Mouse (Mus musculus) retina, adult 2 months (tissue): Measurements from ENCODE around the gene Tnk2.
"Not testable (repeated sequence)": the region's sequence is repeated elsewhere in the genome, so short reads cannot be mapped to it uniquely, and the experiment has no call there.

Experiments
- DNase-seq: peaks from one replicate; pipeline ENCODE4 v3.0.0-alpha.2; 2012; ENCODE audit warnings: low read depth, low spot score

Tnk2 gene

DNA sequence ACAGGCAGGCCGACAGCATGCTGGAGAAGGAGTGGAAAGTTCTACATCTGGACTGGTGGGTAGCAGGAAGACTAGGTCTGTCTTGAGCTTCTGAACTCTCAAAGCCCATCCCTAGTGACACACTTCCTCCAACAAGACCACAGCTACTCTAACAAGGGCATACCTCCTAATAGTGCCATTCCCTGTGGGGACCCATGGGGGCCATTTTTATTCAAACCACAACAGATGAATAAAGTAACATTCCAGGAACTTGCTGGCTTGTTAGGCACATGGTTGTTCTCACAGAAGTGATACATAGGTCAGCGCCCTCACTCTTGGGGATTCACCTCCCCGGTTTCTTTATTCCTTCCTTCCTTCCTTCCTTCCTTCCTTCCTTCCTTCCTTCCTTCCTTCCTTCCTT lies 7.3 kb upstream of the Tnk2 start:
- no peak for DNase-seq

DNA sequence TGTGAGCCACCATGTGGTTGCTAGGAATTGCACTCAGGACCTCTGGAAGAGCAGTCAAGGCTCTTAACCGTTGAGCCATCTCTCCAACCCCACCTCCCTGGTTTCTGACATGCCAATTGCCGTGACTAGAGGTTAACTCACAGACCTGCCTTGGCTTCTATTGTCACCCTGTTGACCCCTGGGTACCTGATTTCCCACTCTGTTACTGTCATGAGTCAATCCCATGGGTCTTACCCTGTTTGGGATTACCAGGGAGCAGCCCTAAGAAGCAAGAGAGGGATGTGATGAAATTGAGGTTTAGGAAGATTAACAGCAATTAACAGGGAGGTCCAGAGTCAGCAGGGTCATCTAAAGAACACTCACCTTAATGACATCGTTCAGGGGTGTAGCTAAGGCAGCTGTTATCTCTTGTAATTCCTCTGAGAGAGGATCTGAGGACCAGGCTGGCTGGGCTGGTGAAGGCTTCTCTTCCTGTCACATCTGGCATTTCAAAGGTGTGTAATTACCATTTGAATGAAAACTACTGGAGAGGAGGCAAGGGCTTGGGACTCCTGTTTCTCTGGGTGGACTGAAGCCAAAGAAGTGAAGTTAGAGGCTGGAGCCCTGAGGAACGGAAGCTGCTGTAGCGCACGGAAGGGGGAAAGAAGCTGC lies 6.7 kb upstream of the Tnk2 start:
- no peak for DNase-seq

DNA sequence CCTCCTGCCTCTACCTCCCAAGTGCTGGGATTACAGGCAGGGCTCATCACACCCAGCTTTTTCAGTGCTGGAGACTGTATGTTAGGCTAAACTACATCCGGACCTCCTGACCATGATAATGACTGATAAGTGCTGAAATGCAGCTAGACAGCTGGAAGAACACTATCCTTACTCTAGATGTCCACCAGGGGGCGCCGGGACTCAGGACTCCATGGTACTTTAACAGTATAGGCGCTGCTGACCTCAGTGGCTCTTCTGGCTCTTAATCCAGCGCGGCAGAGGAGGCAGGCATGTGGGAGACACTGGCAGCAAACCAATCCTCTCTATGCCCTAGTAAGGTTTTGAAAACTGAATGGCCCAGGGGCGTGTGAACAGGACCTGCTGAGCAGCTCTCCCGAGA lies 5.2 kb upstream of the Tnk2 start:
- peak; percentile 61 for DNase-seq

DNA sequence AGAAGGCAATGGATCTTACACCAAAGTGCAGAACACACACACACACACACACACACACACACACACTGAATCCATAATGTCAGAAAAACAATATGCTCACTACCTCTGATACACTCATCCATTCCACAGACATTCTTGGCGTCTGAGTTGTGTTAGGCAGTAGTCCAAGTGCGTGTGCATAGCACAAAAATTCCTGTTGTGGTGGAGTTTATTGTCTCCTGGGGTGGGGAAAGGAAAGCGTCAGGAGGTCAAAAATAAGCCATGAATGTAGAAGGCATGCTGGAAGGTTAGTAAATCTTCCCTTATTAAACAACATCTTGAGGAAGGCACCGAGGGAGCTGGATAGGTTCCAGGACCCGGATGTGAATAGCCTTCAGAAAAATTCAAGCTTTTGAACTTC lies 3.6 kb upstream of the Tnk2 start:
- no peak for DNase-seq

DNA sequence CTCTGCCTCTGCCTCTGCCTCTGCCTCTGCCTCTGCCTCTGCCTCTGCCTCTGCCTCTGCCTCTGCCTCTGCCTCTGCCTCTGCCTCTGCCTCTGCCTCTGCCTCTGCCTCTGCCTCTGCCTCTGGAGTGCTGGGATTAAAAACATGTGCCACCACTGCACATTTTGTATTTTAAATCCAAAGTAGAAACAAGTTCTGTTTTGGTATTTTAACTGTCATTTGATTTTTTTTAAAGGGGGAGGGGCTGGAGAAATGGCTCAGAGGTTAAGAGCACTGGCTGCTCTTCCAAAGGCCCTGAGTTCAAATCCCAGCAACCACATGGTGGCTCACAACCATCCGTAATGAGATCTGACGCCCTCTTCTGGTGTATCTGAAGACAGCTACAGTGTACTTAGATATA lies 3.0 kb upstream of the Tnk2 start:
- DNase-seq, result not testable (repeated sequence)

DNA sequence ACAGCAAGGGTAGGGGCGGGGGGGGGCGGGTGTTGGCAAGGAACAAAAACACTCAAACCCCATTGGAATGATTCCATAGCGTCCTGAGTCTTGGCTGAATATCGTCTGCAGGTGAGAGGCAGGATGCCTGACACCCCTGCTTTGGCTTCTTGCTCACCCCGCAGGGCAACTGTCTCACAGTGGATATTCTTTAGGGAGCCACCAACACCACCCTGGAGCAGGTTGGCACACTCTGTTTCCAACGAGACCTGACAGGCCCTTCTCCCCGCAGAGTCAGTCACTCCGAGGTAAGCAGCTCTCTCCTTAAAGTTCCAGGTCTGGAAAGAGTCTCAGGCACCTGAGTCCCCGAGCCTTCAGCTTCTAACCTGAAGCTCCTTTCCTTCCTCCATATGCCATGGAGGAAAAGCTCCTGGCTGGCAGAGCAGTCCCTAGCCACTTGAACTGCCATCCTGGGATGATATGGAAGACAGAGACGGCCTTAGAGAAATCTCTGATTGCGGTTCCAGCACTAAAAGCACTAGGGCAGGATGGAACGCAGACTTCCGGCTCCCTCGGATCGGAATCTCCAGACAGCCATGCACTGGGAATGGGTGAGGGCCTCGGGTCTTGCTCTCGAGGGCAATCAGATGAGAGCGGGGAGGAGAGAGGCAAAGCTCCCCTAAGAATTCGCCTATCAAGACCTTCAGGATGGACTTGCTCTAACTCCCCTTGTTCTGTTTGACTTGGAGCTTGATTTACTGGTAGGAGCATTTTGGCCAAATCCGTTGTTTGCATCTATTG lies 2.0 kb upstream of the Tnk2 start:
- DNase-seq, result no peak

DNA sequence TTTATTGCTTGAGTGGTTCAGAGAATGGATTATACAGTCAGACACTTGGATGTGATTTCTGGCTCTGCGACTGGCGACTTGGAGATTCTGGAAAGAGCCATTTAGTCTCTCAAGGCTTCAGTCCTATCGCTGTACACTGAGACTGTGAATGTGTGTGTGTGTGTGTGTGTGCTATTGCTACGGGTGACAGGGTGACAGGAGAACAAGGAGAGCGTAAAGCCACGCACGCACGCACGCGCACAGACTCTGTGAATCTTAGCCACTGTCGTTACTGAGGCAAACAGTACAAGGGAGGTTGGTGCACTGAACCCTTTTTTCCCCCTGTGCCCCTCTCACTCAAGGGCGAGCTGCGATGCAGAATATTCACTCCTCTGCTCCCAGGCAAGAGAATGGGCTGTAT lies 1.4 kb upstream of the Tnk2 start:
- DNase-seq, result no peak

DNA sequence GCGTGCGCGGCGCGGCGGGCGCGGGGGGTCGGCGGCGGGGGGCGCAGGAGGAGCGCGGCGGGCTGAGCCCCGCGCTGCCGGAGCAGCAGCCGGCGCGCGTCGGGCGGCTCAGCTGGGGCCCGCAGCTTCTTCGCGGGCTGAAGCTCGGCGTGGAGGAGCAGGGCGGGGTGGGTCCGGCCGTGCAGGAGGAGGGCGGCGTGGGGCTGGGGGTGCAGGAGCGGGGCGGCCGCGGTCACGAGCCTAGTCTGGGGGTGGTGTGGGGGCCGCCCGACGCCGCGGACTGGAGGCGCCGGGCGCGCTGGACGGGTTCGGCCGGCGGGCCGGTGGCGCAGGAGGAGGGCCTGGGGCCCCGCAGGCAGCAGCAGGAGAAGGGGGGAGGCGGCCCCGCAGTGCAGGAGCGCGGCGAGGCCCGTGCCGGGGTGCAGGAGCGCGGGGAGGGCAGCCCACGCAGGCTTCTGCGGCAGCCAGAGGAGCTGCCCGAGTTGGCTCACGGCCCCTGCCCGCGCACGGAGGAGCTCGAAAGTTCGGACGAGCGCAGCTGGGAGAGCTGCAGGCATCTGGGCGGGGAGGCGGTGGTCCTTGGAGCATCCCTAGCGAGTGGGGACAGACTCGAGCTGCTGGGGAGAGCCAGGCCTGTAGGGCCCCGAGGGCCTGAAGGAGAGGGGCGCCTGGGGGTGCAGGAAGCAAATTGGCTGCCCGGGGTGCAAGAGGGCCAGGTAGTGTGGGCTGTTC lies 561 bp downstream of the Tnk2 start:
- DNase-seq, result no peak

DNA sequence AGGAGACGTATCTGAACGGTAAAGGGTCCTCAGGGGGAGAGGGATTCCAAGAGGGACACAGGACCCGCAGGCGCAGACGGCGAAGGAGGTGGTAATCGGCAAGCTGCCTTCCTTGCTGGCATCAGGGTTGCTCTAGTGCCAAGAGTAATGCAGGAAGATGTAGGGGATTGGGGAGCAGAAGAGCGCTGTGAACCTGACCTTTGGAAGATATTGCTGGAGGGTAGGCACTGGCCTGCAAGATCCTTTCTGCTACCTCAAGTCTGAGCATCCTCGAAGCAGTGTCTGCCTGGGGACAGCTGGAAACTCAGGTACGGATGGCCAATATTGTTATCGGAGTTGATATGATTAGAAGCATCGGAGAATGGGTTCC lies 1.1 kb downstream of the Tnk2 start:
- no peak for DNase-seq

DNA sequence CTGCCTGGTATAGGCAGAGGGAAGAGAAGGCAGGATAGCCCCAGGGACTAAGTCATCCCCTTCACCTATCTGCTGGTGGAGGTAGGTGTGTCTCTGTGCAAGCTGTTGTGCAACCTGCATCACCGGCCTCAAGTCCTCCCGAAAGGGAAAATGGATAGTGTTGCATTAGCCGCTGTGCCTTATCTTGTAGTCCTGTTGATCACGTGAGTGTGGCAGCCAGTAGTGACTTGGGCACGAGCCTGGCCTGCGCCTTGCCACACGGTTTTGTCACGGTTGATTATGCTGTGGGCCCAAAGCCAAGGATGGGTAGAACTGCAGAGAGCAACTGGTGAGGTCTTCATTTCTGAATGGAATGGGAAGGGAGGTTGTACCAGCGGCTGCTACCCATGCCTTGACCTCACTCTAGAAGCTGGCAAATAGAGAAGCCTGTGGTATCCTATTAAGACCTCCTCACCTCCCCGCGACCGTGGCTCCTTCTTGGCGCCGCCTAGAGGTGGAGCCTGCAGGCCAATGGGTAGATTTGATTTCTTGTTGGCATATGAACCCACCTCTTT lies 1.8 kb downstream of the Tnk2 start:
- no peak for DNase-seq

DNA sequence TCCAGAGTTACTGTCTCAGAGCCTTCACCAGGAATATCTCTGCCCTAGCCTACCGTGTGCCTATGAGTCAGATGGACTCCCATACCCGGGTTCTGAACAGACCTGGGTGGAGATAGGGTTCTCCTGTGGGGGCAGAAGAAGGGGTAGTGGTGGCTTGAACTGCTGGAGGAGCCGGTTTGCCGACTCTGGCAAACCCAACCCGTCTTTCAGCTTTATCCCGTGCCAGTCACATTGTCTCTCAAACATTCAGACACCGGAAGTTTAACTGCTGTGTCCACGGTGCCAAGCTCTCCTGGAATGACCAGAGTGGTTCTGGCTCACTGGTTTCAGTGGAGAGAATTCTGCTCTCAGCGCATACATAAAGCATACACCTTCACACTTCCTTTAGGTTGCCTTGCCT lies 2.3 kb downstream of the Tnk2 start:
- no peak for DNase-seq

DNA sequence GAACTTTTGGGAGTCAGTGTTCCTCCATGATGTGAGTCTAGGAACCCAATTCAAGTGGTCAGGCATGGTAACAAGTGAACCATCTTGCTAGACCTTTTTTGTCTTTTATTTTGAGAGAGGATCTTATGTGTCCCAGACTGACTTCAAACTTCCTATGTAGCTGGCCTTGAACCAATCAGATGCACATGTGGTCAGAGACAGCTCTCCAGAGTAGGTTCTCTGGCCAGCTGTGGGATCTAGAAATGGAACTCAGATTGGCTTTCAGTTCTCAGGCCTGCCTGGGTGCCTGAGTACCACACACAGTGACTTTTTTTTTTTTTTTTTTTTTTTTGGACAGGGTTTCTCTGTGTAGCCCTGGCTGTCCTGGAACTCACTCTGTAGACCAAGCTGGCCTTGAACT lies 4.0 kb downstream of the Tnk2 start:
- no peak for DNase-seq

DNA sequence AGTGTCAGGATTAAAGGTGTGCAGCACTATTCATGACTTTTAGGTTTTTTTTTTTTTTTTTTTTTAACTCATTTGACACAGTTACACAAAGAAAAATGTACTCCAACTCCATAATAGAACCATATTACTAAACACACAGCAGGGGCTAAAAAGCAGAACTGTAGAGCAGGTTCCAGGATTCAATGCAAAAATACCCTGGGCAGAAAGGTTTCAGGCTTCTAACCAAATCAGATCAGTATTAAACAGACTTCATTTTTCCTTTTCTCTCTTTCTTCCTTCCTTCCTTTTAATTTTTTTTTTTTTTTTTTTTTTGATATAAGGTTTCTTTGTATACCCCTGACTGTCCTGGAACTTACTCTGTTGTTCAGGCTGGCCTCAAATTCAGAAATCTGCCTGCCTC lies 6.8 kb downstream of the Tnk2 start:
- DNase-seq, result no peak

DNA sequence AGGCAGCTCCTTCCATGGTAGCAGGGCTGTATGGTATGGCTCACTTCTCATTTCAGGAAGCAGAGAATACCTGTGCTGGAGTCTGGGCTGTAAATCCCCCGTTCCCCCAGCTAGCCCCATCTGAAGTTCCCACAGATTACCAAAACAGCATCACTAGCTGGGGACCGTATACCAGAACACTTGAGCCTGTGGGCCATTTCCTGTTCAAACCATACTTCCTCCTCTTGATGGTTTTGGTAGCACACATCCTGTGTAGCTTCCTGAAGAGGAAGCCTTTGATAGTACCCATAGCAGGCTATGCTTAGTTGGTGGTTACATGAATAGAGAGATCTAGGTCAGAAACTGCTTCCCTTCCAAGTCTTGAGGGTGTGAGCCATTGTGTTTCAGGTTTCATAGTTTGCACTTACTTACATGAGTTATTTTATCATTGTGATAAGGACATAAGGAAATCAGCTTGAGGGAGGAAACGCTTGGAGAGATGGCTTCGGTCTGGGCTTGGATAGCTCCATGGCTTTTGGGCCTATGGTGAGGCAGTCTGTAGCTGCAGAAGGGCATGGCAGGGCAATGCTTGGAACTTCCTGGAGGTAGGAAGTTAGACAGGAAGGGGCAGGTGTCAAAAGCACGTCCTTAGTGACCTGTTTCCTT lies 7.4 kb downstream of the Tnk2 start:
- no peak for DNase-seq

DNA sequence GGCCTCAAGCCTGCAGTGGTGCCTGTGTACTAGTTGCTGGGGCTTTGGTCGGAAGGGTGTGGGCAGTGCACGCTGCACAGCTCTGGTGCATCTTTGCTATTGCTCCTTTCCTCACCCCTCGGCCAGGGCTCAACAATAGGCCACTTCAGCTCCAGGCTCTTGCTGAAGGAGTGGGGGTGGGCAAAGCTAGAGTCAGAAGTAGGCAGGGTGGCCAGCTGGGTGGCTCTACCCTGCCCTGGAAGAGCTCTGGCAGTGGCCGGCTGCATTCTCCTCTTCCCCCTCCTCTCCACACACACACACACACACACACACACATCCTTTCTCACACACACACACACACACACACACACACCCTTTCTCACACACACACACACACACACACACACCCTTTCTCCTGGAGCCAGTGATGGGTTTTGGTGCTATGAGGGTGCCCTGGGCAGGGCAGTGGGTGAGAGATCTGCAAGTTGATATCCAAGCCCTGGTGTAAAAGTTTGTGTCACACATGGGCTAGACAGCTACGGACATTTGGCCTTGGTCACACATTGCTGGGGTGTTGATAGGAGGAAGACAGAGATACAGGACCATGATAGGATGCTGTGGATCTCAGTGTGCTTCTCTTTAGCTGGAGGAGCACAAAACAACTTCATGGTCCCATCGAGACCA lies 10.5 kb downstream of the Tnk2 start:
- DNase-seq, result no peak

DNA sequence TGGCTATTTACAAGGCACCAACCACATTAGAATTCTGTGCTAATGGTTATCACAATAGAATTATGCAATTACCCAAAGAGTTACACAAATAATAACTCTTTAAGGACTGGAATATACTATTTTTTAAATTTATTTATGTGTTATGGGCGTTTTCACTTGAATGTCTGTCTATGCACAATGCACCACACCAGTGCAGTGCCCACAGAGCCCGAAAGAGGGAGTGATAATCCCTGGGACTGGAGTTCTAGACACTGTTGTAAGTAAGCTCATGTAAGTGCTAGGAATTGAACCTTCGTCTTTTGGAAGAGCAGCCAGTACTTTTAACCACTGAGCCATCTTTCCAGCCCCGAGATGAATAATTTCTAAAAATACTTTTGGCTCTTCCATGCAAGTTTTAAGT lies 11.9 kb downstream of the Tnk2 start:
- DNase-seq, result no peak

DNA sequence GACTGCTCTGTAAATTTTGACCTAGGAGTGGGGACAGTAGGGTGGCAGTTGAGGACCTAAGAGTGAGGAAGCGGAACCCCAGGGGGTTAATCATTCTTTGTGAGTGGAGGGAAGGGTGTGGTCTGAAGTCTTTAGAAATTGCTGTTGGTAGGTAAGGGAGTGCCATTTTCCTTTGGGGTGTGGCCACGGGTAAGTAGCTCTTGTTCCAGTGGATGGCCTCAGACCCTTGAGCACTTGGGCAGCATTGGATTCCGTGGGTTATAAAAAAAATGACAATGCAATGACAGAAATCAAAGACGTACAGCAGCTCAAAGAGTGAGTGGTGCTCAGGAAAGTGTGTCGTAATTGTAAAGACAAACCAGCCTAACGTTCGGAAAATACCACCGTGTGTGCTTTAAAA lies 12.6 kb downstream of the Tnk2 start:
- DNase-seq, result no peak

DNA sequence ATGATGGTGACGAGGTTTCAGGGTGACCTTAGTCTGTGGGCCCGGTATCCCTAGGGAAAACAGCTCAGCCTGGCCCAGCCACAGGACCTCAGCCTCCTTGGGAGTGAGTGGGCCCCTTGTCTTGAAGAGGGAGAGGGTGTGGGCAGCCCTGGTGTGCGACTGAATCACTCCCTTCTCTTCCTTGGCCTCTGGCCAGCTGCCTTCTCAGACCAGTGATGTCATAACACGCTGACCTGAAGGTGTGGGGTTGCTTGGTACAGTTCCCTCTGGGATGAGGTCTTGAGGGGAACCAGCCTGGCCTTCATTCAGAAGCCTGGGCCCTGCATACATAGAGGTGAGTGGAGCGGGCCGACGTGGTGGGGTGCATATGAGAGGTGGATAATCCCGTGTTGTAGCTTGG lies 13.1 kb downstream of the Tnk2 start:
- DNase-seq, result no peak

DNA sequence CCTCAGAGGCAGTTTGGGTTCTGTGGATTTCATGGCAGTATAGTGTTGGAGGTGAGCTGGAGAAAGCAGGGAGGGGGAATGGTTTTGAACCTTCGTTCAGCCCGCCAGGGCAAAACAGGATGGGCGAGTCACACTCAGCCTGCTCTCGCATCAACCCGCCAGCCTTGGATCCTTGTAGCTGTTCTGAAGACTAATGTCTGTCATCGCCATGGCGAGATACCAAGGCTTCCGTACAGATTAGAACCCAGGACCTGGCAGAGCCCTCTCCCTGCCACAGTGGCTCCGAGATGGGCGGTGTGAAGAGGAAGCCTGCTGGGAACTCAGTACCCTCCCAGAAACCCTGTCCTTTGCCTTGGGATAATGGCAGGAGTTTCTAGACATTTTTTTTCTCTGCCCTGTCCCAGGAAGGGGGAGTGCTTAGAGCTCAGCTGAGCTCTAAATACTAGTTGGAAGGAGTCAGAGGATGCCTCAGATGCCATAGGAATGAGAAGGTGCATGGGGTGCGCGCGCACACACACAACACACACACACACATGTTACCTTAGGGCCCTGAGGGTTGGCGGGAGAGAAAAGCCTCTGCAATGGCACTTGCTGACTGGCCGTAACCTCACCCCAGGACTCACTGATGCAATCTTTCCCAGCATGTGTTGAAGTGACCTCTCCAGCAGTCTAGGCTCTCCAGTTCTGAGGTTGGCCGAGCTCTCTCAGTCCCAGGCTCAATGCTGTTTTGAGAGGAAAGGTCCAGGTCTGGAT lies 14.0 kb downstream of the Tnk2 start:
- DNase-seq, result no peak

DNA sequence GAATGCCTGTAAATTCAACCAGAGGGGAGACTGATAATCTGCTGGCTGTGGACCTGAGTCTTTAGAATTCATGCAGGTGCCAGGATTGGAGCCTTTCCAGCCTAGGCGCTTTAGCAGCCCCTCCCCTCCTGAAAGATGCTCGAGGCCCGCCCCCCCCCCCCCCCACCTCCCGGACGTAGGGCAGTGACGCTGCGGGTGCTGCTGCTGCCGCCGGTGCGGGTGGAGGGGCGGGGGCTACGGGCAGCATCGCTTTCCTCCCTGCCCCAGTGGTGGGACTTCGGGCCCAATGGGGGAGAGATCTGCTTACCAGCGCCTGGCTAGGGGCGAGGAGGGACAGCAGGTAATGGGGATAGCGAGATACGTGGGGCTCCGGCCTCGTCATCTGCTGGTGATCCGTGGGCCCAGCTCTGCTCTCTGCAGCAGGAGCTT lies 15.1 kb downstream of the Tnk2 start:
- no peak for DNase-seq

DNA sequence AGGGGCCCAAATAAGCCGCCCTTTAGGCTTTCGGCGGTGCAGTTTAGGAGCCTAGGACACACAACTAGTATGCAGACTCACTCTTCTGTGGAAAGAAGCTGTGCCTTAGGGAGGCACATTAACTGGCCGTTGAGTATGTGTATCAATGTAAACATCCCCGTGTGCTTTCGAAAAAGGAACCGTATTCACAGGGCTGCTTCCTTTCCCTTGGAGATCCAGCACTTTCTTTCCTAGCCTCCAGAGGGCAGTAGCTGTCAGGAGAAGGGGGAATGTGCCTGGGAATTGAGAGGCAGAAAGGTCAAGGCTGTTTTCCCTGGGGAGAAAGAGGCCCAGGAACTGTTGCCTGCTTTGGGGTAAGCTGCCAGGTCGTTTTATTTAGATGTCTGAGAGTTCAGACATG lies 15.7 kb downstream of the Tnk2 start:
- no peak for DNase-seq
